Mouse (Mus musculus): Measurements from ENCODE around the gene 9130023H24Rik. TPM values are rescaled to one million over a fixed set of nuclear protein-coding genes. Genes with fewer than 3 reads are reported as not detected.

The 9130023H24Rik gene
- polyA plus RNA-seq (2015; fragmentation: Nextera tagmentation; extraction: Ambion mirVana), result 5.8 and 6.1 TPM in 2 replicates

DNA sequence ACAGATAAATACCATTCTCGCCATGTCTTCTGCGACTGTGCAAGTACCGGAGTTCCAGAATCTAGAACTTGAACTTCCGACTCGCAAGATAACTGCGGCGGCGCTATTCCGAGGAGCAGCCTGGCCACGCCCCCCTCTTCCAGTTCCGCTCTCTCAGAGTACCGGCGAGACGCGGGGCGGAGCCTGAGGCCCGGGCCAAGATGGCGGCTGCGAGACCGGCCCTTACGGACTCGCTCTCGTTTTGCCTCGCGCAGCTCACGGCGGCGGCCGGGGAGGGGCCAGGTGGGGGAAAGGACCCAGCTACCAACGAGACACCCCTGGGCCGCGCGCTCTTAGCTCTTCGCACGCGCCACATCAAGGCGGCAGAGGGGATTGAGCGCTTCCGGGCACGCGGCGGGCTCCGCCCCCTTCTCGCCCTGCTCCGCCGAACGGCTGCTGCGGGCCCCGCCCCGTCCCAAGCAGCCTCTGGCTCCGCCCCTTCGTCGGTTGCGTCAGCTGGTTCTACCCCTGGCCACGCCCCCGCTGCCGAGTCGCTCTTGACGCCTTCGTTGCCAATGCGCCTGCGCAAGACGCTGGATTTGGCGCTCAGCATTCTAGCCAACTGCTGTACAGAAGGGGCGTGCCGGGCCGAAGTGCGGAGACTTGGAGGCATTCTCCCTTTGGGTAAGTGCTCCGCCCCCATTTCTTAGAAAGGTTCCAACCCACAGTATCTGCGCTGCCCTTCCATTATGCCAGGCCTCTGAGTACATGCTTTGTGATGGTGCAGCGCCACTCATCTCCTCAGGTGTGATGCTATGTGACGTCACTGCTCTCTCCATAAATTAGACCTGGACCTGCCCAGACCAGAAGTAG is at the start of gene 9130023H24Rik:
9130023H24Rik (minus strand) TSS at position 105 of the 852 bp plus-strand sequence.
- Histone ChIP-seq H3K9ac (peak within 1 kb of the TSS; percentile 89), H3K4me2 (peak within 1 kb of the TSS; percentile 80), H3K27me3 (no peaks in the 10 kb centered on the region), H3K4me3 (peak within 1 kb of the TSS; percentile 85), H3K4me1 (replicated peaks) (peaks cover 20% of the 10 kb centered on the region), H3K36me3 (peaks cover 20% of the 10 kb centered on the region), H3K9me3 (replicated peaks) (no peaks in the 10 kb centered on the region), H3K27ac (peak within 1 kb of the TSS; percentile 99)
- peak; percentile 90 for ATAC-seq (replicated peaks; ENCODE audit: insufficient number of reproducible peaks, insufficient read depth, low FRiP score, low read depth)
- under 1% methylated on average over 70 of the region's 72 CpGs for WGBS

DNA sequence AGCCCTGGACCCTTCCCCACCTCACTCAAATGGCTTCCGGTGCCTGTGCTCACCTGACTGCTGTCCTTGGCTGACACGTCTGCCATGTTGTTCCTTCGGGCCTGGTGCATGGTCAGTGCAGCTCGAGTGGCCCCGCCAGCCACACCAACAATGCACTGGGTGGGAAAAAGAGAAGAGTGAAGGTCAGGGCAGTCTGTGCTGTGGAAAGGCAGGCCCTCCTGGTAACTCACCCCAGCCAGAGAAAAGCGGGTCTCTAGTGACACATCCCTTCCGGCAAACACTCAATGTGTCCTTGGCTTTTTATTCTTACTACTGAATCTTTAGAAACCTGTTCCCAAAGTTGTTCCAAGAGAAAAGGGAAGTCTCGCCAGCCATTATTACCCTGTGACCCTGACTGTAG is 47.2 kb upstream of the 9130023H24Rik start:
- peaks cover 15% of the 10 kb centered on the region for H3K36me3 ChIP-seq
- WGBS, result 81% methylated on average over 8 of the region's 8 CpGs

DNA sequence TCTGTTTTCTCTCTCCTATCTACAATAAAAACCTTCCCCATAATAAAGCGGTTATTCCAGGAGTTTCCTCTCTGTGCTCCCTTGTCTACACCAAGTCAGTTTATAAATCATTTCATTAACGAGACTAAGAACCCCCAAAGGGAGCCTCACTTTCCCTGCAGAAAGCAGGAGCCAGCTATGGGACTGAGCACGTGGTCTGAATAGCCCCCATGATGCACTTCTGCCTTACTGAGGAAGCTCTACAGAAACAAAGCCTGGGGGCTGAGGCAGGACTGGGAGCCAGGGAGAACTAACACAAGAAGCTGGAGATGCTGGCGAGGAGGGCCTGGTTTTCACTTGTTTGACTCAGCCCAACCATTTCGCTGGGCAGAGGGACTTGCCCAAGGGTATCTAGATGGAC is 46.2 kb upstream of the 9130023H24Rik start:
- Histone ChIP-seq H3K36me3 (peaks cover 13% of the 10 kb centered on the region), H3K4me1 (replicated peaks) (peaks cover 15% of the 10 kb centered on the region), H3K4me2 (no peak overlapping the region), H3K9ac (no peak overlapping the region), H3K27ac (no peak overlapping the region), H3K27me3 (no peaks in the 10 kb centered on the region), H3K9me3 (replicated peaks) (no peaks in the 10 kb centered on the region), H3K4me3 (no peak overlapping the region)
- WGBS, result 66% methylated on average over 5 of the region's 5 CpGs
- ATAC-seq (replicated peaks; ENCODE audit: insufficient number of reproducible peaks, insufficient read depth, low FRiP score, low read depth), result no peak

More for the DNA sequence above, 47.2 kb upstream of the 9130023H24Rik start:
- Histone ChIP-seq H3K4me2 (no peak overlapping the region), H3K27me3 (no peaks in the 10 kb centered on the region), H3K27ac (no peak overlapping the region), H3K9ac (no peak overlapping the region), H3K4me3 (no peak overlapping the region), H3K4me1 (replicated peaks) (peaks cover 20% of the 10 kb centered on the region), H3K9me3 (replicated peaks) (no peaks in the 10 kb centered on the region)
- no peak for ATAC-seq (replicated peaks; ENCODE audit: insufficient number of reproducible peaks, insufficient read depth, low FRiP score, low read depth)

DNA sequence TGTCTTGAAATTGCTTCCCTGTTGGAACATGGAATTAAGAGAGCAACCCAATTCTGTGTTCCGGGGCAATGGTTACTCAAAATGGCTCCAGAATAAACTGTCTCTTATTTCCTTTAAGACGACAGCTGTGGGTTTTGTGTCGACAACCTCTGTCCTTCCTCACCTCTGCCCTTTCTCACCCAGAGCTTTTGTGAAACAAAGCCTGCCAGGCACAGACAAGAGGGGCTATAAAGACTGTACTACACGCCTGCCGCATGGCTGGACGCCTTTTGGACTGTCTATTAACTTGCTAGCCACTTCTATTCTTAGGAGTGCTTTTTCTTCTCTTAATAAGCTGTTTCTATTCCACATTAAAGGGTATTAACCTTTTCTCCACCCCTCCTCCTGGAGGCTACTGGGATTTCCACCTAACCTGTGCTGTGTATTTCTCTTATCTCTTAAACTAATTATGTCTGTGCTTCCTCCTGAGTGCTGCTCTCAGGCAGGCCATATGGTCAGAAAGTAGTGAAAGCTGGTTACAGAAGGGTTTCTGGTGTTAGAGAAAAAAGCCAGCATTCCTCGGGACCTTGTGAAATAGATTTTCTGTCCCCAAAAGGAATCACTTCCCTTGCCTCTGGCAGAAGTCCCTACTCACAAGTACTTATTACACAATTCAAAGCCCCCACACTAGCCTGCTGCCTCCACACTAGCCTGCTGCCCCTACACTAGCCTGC is 44.9 kb upstream of the 9130023H24Rik start:
- H3K36me3 ChIP-seq, result peaks cover 13% of the 10 kb centered on the region
- H3K27me3 ChIP-seq, result no peaks in the 10 kb centered on the region
- no peaks in the 10 kb centered on the region for H3K9me3 ChIP-seq (replicated peaks)
- 29% methylated on average over 7 of the region's 7 CpGs for WGBS
- H3K27ac ChIP-seq, result peak overlapping the region; percentile 0; the same call in 1 of the 2 replicates
- no peak overlapping the region for H3K4me3 ChIP-seq
- H3K4me2 ChIP-seq, result no peak overlapping the region
- no peak overlapping the region for H3K9ac ChIP-seq
- no peak for ATAC-seq (replicated peaks; ENCODE audit: insufficient number of reproducible peaks, insufficient read depth, low FRiP score, low read depth)
- H3K4me1 ChIP-seq (replicated peaks), result peaks cover 5% of the 10 kb centered on the region

DNA sequence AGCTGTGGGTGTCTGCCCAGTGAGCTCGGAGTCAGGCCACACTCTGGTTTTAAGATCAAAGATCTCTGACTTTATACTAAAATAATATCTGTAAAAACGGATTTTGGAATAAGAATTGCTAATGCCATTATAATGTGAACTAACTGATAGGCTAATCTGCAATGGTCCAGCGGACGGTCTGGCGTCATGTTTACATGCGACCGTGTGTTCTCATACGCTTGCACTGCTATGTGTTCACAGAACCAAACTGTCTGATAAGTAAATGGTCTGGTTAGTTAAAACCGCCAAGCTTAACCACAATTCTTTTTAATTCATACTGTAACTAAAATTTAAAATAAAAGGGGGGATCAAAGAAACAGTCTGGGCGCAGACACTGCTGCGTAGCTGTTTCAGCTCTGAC is 43.9 kb upstream of the 9130023H24Rik start:
- H3K4me3 ChIP-seq, result no peak overlapping the region
- H3K4me2 ChIP-seq, result no peak overlapping the region
- peaks cover 15% of the 10 kb centered on the region; the same call in 1 of the 2 replicates for H3K36me3 ChIP-seq
- 80% methylated on average over 11 of the region's 11 CpGs for WGBS
- peaks cover 5% of the 10 kb centered on the region for H3K4me1 ChIP-seq (replicated peaks)
- H3K9ac ChIP-seq, result no peak overlapping the region
- ATAC-seq (replicated peaks; ENCODE audit: insufficient number of reproducible peaks, insufficient read depth, low FRiP score, low read depth), result no peak
- H3K9me3 ChIP-seq (replicated peaks), result no peaks in the 10 kb centered on the region
- no peaks in the 10 kb centered on the region for H3K27me3 ChIP-seq
- H3K27ac ChIP-seq, result no peak overlapping the region

DNA sequence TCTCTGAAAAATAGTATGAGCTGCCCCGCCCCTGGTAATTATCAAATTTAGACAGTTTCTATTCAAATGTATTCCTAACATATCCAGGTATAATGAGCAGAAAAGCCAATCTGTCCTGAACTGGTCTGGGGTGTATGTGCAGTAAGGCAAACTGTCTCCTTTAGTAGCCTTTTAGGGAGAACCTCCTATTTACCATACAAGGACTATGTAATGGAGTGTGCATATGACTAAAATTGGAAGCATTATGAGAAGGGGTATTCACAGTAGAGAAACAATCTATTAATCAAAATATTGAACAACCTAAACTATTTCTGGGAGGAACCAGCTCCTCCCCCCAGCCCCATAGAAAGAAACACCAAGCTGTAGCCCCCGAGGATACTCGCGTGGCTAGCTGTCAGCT is 41.9 kb upstream of the 9130023H24Rik start:
- H3K36me3 ChIP-seq, result peaks cover 24% of the 10 kb centered on the region
- no peaks in the 10 kb centered on the region for H3K27me3 ChIP-seq
- peaks cover 5% of the 10 kb centered on the region for H3K4me1 ChIP-seq (replicated peaks)
- H3K27ac ChIP-seq, result no peak overlapping the region
- no peaks in the 10 kb centered on the region for H3K9me3 ChIP-seq (replicated peaks)
- H3K4me3 ChIP-seq, result no peak overlapping the region
- ATAC-seq (replicated peaks; ENCODE audit: insufficient number of reproducible peaks, insufficient read depth, low FRiP score, low read depth), result no peak
- no peak overlapping the region for H3K9ac ChIP-seq
- no peak overlapping the region for H3K4me2 ChIP-seq
- 87% methylated on average over 4 of the region's 4 CpGs for WGBS

DNA sequence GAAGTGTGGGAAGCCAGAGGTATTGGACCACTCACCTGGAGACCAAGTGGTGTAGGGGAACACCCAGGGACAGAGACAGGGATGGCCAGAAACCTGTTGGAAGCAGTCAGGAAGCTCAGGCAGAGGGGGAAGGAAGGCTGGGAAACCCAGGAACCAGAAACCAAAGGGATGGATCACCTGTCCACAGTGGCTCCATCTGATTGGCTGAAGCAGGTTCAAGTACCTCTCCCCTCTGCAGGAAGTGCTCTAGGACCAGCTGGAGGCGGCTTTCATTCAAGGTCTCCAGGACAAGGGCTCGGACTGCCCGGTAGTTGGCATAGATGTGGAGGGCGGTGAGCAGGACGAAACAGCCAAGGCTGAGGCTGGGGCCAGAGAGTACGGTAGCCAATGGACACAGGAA is 38.2 kb upstream of the 9130023H24Rik start:
- no peak overlapping the region for H3K9ac ChIP-seq
- no peak overlapping the region for H3K4me2 ChIP-seq
- WGBS, result 89% methylated on average over 6 of the region's 6 CpGs
- H3K4me1 ChIP-seq (replicated peaks), result no peaks in the 10 kb centered on the region
- H3K27me3 ChIP-seq, result no peaks in the 10 kb centered on the region
- H3K27ac ChIP-seq, result no peak overlapping the region
- H3K4me3 ChIP-seq, result no peak overlapping the region
- no peaks in the 10 kb centered on the region for H3K9me3 ChIP-seq (replicated peaks)
- H3K36me3 ChIP-seq, result peaks cover 50% of the 10 kb centered on the region
- no peak for ATAC-seq (replicated peaks; ENCODE audit: insufficient number of reproducible peaks, insufficient read depth, low FRiP score, low read depth)

DNA sequence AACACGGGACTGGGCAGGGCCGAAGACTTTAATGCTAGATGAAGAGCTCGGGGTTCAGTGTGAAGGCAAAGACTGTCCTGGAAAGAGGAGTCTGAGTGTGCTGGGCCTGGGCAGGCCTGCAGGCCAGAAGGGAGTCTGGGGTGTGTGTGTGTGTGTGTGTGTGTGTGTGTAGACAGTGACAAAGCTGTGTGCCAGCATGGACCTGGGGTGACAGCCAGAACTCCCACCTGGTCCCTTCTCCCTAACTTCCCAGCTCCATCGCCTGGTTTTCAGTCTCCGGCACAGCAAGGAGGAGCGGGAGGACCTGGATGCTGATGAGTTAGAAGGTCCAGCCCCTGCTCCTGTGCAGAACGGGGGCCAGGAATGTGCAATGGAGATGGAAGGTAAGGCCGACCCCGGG is 33.7 kb upstream of the 9130023H24Rik start:
- WGBS, result 89% methylated on average over 9 of the region's 9 CpGs
- Histone ChIP-seq H3K9me3 (replicated peaks) (no peaks in the 10 kb centered on the region), H3K27me3 (no peaks in the 10 kb centered on the region), H3K27ac (no peak overlapping the region), H3K4me3 (no peak overlapping the region), H3K4me2 (no peak overlapping the region), H3K4me1 (replicated peaks) (peaks cover 6% of the 10 kb centered on the region), H3K9ac (no peak overlapping the region), H3K36me3 (peaks cover 35% of the 10 kb centered on the region)
- no peak for ATAC-seq (replicated peaks; ENCODE audit: insufficient number of reproducible peaks, insufficient read depth, low FRiP score, low read depth)

DNA sequence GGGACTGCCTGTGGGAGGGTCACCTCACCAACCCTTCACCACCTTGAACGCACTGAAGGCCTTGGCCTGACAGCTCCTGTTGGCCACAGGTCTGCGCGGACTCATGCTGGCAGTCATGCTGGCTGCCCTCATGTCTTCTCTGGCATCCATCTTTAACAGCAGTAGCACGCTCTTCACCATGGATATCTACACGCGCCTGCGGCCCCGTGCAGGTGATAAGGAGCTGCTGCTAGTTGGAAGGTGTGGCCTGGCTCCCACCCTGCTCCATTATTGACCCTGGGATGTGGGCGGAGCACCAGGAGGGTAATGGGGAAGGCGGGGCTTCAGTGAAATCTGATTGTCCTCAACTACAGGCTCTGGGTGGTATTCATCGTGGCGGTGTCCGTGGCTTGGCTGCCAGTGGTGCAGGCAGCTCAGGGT is 32.6 kb upstream of the 9130023H24Rik start:
- Histone ChIP-seq H3K36me3 (peaks cover 33% of the 10 kb centered on the region), H3K9ac (no peak overlapping the region), H3K4me1 (replicated peaks) (peaks cover 6% of the 10 kb centered on the region), H3K9me3 (replicated peaks) (no peaks in the 10 kb centered on the region), H3K27me3 (no peaks in the 10 kb centered on the region), H3K4me3 (no peak overlapping the region), H3K4me2 (no peak overlapping the region), H3K27ac (no peak overlapping the region)
- ATAC-seq (replicated peaks; ENCODE audit: insufficient number of reproducible peaks, insufficient read depth, low FRiP score, low read depth), result peak; percentile 60; the same call in 1 of the 2 replicates
- 35% methylated on average over 13 of the region's 13 CpGs for WGBS

DNA sequence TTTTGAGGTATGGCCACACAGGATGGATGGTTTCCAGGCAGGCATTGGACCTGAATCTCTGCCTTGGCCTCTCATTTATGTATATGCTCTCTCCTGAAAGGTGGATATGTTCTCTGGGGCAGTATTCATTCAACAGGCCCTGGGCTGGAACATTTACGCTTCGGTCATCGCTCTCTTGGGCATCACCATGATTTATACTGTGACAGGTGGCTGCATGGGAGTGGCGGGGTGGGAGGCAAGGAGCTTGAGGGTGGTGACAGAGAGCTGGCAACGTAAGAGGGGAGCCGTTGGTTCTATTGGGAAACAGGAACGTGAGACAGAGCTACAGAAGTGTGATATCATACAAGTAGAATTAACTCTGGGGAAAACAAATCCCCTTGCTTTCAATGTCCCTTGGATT is 30.0 kb upstream of the 9130023H24Rik start:
- ATAC-seq (replicated peaks; ENCODE audit: insufficient number of reproducible peaks, insufficient read depth, low FRiP score, low read depth), result no peak
- H3K4me1 ChIP-seq (replicated peaks), result peaks cover 6% of the 10 kb centered on the region
- H3K27ac ChIP-seq, result no peak overlapping the region
- no peak overlapping the region for H3K9ac ChIP-seq
- H3K4me2 ChIP-seq, result no peak overlapping the region
- no peaks in the 10 kb centered on the region for H3K9me3 ChIP-seq (replicated peaks)
- WGBS, result 73% methylated on average over 7 of the region's 7 CpGs
- H3K36me3 ChIP-seq, result peaks cover 8% of the 10 kb centered on the region; the same call in 1 of the 2 replicates
- H3K4me3 ChIP-seq, result no peak overlapping the region
- no peaks in the 10 kb centered on the region for H3K27me3 ChIP-seq

DNA sequence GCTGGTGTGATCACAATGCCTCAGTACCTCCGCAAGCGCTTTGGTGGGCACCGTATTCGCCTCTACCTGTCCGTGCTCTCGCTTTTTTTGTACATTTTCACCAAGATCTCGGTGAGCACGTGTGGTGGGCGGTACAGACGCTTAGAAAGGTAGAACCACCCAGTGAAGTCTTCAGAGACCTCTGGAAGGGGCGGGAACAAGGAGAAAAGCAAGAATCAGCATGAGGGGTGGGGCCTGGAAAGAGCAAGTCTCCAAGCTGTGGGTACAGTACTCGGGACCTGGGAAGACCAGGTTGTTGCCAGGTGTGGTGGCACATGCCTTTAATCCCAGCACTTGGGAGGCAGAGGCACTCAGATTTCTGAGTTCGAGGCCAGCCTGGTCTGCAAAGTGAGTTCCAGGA is 29.6 kb upstream of the 9130023H24Rik start:
- 58% methylated on average over 13 of the region's 13 CpGs for WGBS
- Histone ChIP-seq H3K4me1 (replicated peaks) (peaks cover 6% of the 10 kb centered on the region), H3K9ac (no peak overlapping the region), H3K27ac (no peak overlapping the region), H3K27me3 (no peaks in the 10 kb centered on the region), H3K36me3 (peaks cover 8% of the 10 kb centered on the region; the same call in 1 of the 2 replicates), H3K4me2 (no peak overlapping the region), H3K9me3 (replicated peaks) (no peaks in the 10 kb centered on the region), H3K4me3 (no peak overlapping the region)
- no peak for ATAC-seq (replicated peaks; ENCODE audit: insufficient number of reproducible peaks, insufficient read depth, low FRiP score, low read depth)
